Mouse (Mus musculus) left cerebral cortex, postnatal 25 days (tissue): Measurements from ENCODE around the gene Comt. TPM values are rescaled to one million over a fixed set of nuclear protein-coding genes. Genes with fewer than 3 reads are reported as not detected.

Source experiments
- DNase-seq, 2 experiments: peaks; one replicate each; pipeline ENCODE4 v3.0.0; 2022; ENCODE audit warnings: low spot score in 2 of 2, mixed read lengths in 1 of 2
- intact Hi-C: fragments of 180-260 bp; cut with DNase I; formaldehyde crosslinking; loops from one replicate; pipeline ENCODE4 v1.15.1; 2025
- total RNA-seq, 2 experiments: library from RNA; stranded (reverse); gene quantifications; 2 replicates each; pipeline ENCODE4 v1.2.3; 2021

Comt gene
- total RNA-seq, 2 experiments from 2014 or later, result 91.5 to 92.9 TPM

GRCm38 (mm10) chr16:18394777-18395619 is 31.7 kb downstream of the Comt start:
- intact Hi-C loops, result no loop called here

GRCm38 (mm10) chr16:18394056-18394455 is 32.6 kb downstream of the Comt start:
- intact Hi-C loops, result no loop called here
- DNase-seq, result no peak

More at GRCm38 (mm10) chr16:18394777-18395619, 31.7 kb downstream of the Comt start:
- peak in 1 of 2 experiments; percentile 45 for DNase-seq

- DNase-seq, result no peak
- intact Hi-C loops, result no loop called here
Measured at GRCm38 (mm10) chr16:18393595-18393994, 33.1 kb downstream of the Comt start.

GRCm38 (mm10) chr16:18392469-18393426 is 33.9 kb downstream of the Comt start:
- intact Hi-C loops, result no loop called here
- DNase-seq, result peak; percentile 68 to 71

- DNase-seq, result no peak
- intact Hi-C loops, result no loop called here
Measured at GRCm38 (mm10) chr16:18391728-18392127, 34.9 kb downstream of the Comt start.

GRCm38 (mm10) chr16:18391127-18391526 is 35.5 kb downstream of the Comt start:
- no peak for DNase-seq
- intact Hi-C loops, result no loop called here

- intact Hi-C loops, result no loop called here
- DNase-seq, result no peak
Measured at GRCm38 (mm10) chr16:18390399-18390798, 36.3 kb downstream of the Comt start.

- DNase-seq, result no peak
- intact Hi-C loops, result no loop called here
Measured at GRCm38 (mm10) chr16:18388583-18389435, 37.8 kb downstream of the Comt start.

- intact Hi-C loops, result no loop called here
- no peak for DNase-seq
Measured at GRCm38 (mm10) chr16:18387704-18388582, 38.7 kb downstream of the Comt start.

- intact Hi-C loops, result no loop called here
- DNase-seq, result no peak
Measured at GRCm38 (mm10) chr16:18386972-18387371, 39.7 kb downstream of the Comt start.

GRCm38 (mm10) chr16:18386451-18386850 is 40.2 kb downstream of the Comt start:
- intact Hi-C loops, result no loop called here
- DNase-seq, result no peak

- no peak for DNase-seq
- intact Hi-C loops, result no loop called here
Measured at GRCm38 (mm10) chr16:18385411-18385810, 41.2 kb downstream of the Comt start.

- no peak for DNase-seq
- intact Hi-C loops, result no loop called here
Measured at GRCm38 (mm10) chr16:18384659-18385058, 42.0 kb downstream of the Comt start.

- intact Hi-C loops, result no loop called here
- peak in 1 of 2 experiments; percentile 57 for DNase-seq
Measured at GRCm38 (mm10) chr16:18384211-18384610, 42.4 kb downstream of the Comt start.

GRCm38 (mm10) chr16:18383756-18384155 is 42.9 kb downstream of the Comt start:
- intact Hi-C loops, result no loop called here
- DNase-seq, result no peak

GRCm38 (mm10) chr16:18383045-18383726 is 43.5 kb downstream of the Comt start:
- no peak for DNase-seq
- intact Hi-C loops, result no loop called here

GRCm38 (mm10) chr16:18381621-18382258 is 44.9 kb downstream of the Comt start:
- DNase-seq, result no peak
- intact Hi-C loops, result no loop called here
